Mouse (Mus musculus) kidney, embryonic 14.5 days (tissue): ENCODE measurements around the gene Dnhd1. TPM values are rescaled to one million over a fixed set of nuclear protein-coding genes. Genes with fewer than 3 reads are reported as not detected.
"Not testable (repeated sequence)": the region's sequence is repeated elsewhere in the genome, so short reads cannot be mapped to it uniquely, and the experiment has no call there.

Experiments
- ATAC-seq: fragments of 200-750 bp; cut with Nextera tagmentation; 2 replicates; pipeline ENCODE4 v1.8.0; 2017; ENCODE audit warnings: moderate number of reproducible peaks, mild to moderate bottlenecking, moderate TSS enrichment, moderate library complexity; ENCODE audit not compliant: low FRiP score, low TSS enrichment
- H3K27ac ChIP-seq: fragments of 300-500 bp; sonication (generic); 2 replicates; pipeline ENCODE4 v1.5.1; 2014; ENCODE audit warnings: low read depth, mild to moderate bottlenecking, low read length, moderate library complexity, mixed read lengths
- H3K27me3 ChIP-seq: fragments of 300-500 bp; sonication (generic); 2 replicates; pipeline ENCODE4 v1.6.1; 2014; ENCODE audit warnings: mild to moderate bottlenecking, low read length; ENCODE audit not compliant: control insufficient read depth, insufficient read depth
- H3K36me3 ChIP-seq: fragments of 300-500 bp; sonication (generic); 2 replicates; pipeline ENCODE4 v1.6.1; 2014; ENCODE audit warnings: low read length, mixed read lengths; ENCODE audit not compliant: control insufficient read depth, insufficient read depth
- H3K4me1 ChIP-seq: fragments of 300-500 bp; sonication (generic); 2 replicates; pipeline ENCODE4 v1.6.1; 2014; ENCODE audit warnings: low read length, mixed read lengths; ENCODE audit not compliant: control insufficient read depth, insufficient read depth
- H3K4me2 ChIP-seq: fragments of 300-500 bp; sonication (generic); replicated peaks from 2 replicates; pipeline ENCODE4 v1.6.1; 2014; ENCODE audit warnings: low read depth, mild to moderate bottlenecking, low read length
- H3K4me3 ChIP-seq: fragments of 300-500 bp; sonication (generic); 2 replicates; pipeline ENCODE4 v1.5.1; 2014; ENCODE audit warnings: mild to moderate bottlenecking, low read length
- H3K9ac ChIP-seq: fragments of 300-500 bp; sonication (generic); 2 replicates; pipeline ENCODE4 v1.6.1; 2014; ENCODE audit warnings: low read depth, mild to moderate bottlenecking, low read length, moderate library complexity
- H3K9me3 ChIP-seq: fragments of 300-500 bp; sonication (generic); 2 replicates; pipeline ENCODE4 v1.6.1; 2016; ENCODE audit warnings: low read length; ENCODE audit not compliant: control insufficient read depth
- WGBS: fragments of 180-500 bp; shearing (Covaris S2); extraction: QIAGEN DNeasy Blood & Tissue Kit; methylation state at CpG from one replicate; pipeline ENCODE4 v1.1.7; 2014; 5-methylcytosine and 5-hydroxymethylcytosine counted together
- polyA plus RNA-seq: library from polyadenylated mRNA; unstranded; fragments of >200 nt; fragmentation: Nextera tagmentation; extraction: Ambion mirVana; gene quantifications from 2 replicates; pipeline ENCODE4 v1.2.1, GENCODE M21; 2014

Gene Dnhd1
- polyA plus RNA-seq, 1 experiment from 2014 or later: 1.3 TPM

DNA sequence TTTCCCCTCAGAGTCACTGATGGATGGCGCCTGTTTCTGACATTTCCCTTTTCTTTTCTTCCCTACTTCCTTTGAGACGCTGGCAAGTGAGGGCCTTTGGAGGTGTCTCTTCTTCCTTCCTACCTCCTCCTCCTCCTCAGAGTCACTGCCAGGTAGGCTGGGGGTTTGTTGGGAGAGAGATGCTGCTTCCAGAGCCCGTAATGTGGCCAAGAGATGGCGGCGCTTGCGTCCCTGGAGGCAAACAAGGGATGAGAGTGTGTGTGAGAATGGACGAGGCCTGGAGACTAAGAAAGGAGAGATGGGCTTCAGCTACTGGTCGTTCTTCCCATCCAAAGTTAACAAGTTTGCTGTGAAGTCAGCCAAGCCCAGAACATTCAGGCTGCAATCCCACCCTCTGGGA, 84.2 kb downstream of the Dnhd1 start:
- ATAC-seq: no peak
- Histone ChIP-seq H3K27ac (no peak overlapping the region), H3K27me3 (no peaks in the 10 kb centered on the region), H3K4me2 (no peak overlapping the region), H3K4me1 (peaks cover 22% of the 10 kb centered on the region), H3K36me3 (peaks cover 49% of the 10 kb centered on the region), H3K4me3 (no peak overlapping the region), H3K9me3 (no peaks in the 10 kb centered on the region), H3K9ac (peak overlapping the region; percentile 90)
- WGBS: 87% methylated on average over 8 of the region's 8 CpGs

DNA sequence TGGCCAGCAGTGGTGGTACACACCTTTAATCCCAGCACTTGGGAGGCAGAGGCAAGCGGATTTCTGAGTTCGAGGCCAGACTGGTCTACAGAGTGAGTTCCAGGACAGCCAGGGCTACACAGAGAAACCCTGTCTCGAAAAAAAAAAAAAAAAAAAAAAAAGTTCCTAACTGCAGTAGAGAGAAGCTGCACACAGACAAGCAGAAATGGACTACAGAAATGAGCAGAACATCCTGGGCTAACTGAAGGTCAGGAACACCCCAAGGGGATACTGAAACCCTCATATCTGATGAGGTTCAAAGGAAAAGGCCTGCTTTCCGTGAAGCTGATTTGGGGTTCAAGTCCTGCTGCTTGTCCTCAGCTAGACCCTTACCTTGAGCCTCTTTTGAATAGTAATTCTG, 84.8 kb downstream of the Dnhd1 start:
- H3K27ac ChIP-seq: not testable (repeated sequence)
- WGBS: 44% methylated on average over 4 of the region's 4 CpGs

DNA sequence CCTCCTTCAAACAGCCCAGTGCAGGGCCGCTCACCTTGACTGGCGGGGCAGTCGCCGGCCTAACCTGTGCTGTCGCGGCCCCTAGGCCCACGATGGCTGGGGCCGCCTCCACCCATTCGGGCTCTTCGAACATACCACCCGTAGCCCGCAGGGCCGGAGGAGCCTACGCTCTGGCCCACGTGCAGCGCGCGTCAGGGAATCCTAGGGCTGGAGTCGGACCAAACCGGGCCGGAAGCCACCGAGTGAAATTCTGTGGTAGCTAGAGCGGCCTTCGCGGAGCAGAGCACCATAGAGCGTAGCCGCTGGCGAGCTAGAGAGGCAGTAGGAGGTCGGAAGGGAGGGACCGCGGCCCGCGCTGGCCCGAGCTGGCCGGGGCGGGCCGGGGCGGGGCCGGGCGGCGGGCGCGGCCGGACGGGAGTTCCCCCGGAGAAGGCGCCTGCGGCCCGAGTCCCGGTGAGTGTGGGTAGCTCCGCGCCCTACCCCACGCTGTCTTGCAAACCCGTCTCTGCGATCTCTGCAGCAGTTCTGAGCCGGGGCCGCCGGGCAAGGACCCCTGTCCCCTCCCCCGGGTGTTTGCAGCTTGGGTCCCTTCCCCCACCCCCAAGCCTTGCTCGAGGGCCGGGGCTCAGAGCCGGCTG, 85.8 kb downstream of the Dnhd1 start, which contains the start of gene Ilk:
Gene Ilk (plus strand): TSS at position 329 of the 638 bp plus-strand sequence.
- Histone ChIP-seq H3K27me3 (no peaks in the 10 kb centered on the region), H3K9me3 (no peaks in the 10 kb centered on the region), H3K27ac (peak within 1 kb of the TSS; percentile 83), H3K4me2 (peak within 1 kb of the TSS; percentile 50), H3K4me3 (peak within 1 kb of the TSS; percentile 90), H3K36me3 (peaks cover 53% of the 10 kb centered on the region), H3K9ac (peak within 1 kb of the TSS; percentile 90), H3K4me1 (peaks cover 22% of the 10 kb centered on the region)
- peak; percentile 98 for ATAC-seq
- WGBS: under 1% methylated on average over 56 of the region's 62 CpGs

More for the DNA sequence above, 84.8 kb downstream of the Dnhd1 start:
- not testable (repeated sequence) for H3K9me3 ChIP-seq, ATAC-seq, H3K27me3 ChIP-seq
- H3K4me1 ChIP-seq: peaks cover 22% of the 10 kb centered on the region
- peak overlapping the region; percentile 90 for H3K4me3 ChIP-seq
- peak overlapping the region; percentile 50 for H3K4me2 ChIP-seq
- peak overlapping the region; percentile 90 for H3K9ac ChIP-seq
- peaks cover 51% of the 10 kb centered on the region for H3K36me3 ChIP-seq

DNA sequence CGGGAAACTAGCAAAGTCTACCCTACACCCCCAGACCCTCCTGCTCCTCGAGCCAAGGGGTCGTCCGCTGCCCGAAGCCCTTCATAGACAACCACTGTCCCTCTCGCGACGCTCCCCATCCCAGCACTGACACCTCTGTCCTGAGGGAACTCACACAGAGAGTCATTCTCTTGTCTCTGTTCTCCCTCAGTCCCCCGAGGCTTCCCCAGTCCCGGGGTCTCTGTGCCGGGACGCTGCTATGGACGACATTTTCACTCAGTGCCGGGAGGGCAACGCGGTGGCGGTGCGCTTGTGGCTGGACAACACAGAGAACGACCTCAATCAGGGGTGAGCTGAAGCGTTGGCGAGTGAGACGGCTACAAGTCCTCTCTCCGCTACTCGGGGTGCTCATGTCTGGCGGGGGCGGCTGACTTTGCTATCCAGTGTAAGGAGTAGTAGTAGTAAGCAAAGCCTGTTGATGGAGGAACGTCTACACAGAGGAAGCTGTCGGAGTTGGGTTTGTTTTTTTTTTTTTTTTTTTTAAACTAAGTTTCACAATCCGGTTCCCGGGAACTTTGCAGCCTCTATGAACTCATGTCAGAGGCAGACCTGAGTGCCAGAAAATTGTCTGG, 86.4 kb downstream of the Dnhd1 start, which contains the start of gene Rrp8:
Gene Rrp8 (minus strand): TSS at position 475 of the 611 bp plus-strand sequence.
- H3K36me3 ChIP-seq: peaks cover 53% of the 10 kb centered on the region

DNA sequence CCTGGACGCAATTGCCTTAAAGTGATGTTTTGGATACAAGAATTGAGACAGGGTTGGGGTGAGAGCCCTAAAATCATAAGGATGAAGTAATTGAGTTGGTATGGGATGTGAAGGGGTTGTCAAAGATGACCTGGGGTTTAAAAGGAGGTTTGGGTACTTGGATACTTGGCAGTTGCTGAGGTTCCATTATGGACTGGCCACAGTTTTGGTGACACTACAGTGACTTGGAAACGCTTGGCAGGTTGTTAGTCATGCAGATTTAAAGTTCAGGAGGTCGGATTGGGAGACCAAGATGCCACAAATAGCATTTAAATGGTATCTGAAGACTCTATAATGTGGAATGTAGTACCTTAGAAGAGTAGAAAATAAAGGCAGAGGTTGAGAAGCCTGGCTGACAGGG, 87.0 kb downstream of the Dnhd1 start:
- H3K4me2 ChIP-seq: peak overlapping the region; percentile 50
- peaks cover 53% of the 10 kb centered on the region for H3K36me3 ChIP-seq
- H3K27me3 ChIP-seq: no peaks in the 10 kb centered on the region
- peak overlapping the region; percentile 90 for H3K4me3 ChIP-seq
- H3K4me1 ChIP-seq: peaks cover 22% of the 10 kb centered on the region
- H3K9me3 ChIP-seq: no peaks in the 10 kb centered on the region
- no peak for ATAC-seq
- no peak overlapping the region; the same call in 1 of the 2 replicates for H3K27ac ChIP-seq
- 21% methylated on average over 3 of the region's 3 CpGs for WGBS
- peak overlapping the region; percentile 90 for H3K9ac ChIP-seq

More for the DNA sequence above, 86.4 kb downstream of the Dnhd1 start, which contains the start of gene Rrp8:
- ATAC-seq: 0 out of 2 replicates have a peak, but pooled peaks have one; percentile 1
- H3K4me3 ChIP-seq: peak within 1 kb of the TSS; percentile 90
- WGBS: 0% methylated on average over 30 of the region's 30 CpGs
- no peaks in the 10 kb centered on the region for H3K27me3 ChIP-seq
- peak within 1 kb of the TSS; percentile 90 for H3K9ac ChIP-seq
- peak within 1 kb of the TSS; percentile 50 for H3K4me2 ChIP-seq
- no peaks in the 10 kb centered on the region for H3K9me3 ChIP-seq
- peak within 1 kb of the TSS; percentile 83 for H3K27ac ChIP-seq
- peaks cover 22% of the 10 kb centered on the region for H3K4me1 ChIP-seq

DNA sequence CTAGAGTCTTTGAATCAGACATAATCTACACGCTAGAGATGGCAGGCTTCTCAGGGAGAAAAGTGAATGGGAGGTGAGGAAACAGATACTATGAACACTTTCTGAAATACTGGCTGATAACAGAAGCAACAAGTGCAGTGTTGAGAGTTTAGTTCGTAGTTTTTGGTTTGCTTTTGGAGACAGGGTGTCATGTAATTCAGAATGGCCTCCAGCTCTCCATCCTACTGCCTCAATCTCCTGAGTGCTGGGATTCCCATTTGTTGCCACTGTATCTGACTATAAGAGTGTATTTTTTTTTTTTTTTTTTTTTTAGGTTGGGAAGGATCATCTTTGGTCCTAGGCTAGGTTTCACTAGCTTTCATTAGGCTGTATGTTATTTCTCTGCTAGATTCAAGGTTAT, 87.7 kb downstream of the Dnhd1 start:
- peaks cover 24% of the 10 kb centered on the region for H3K4me1 ChIP-seq
- peak overlapping the region; percentile 44; the same call in 1 of the 2 replicates for H3K9ac ChIP-seq
- H3K27me3 ChIP-seq: no peaks in the 10 kb centered on the region
- H3K36me3 ChIP-seq: peaks cover 52% of the 10 kb centered on the region
- ATAC-seq: no peak
- H3K27ac ChIP-seq: peak overlapping the region; percentile 93
- peak overlapping the region; percentile 50 for H3K4me2 ChIP-seq
- peak overlapping the region; percentile 90 for H3K4me3 ChIP-seq
- WGBS: 76% methylated on average over 2 of the region's 2 CpGs
- H3K9me3 ChIP-seq: no peaks in the 10 kb centered on the region

DNA sequence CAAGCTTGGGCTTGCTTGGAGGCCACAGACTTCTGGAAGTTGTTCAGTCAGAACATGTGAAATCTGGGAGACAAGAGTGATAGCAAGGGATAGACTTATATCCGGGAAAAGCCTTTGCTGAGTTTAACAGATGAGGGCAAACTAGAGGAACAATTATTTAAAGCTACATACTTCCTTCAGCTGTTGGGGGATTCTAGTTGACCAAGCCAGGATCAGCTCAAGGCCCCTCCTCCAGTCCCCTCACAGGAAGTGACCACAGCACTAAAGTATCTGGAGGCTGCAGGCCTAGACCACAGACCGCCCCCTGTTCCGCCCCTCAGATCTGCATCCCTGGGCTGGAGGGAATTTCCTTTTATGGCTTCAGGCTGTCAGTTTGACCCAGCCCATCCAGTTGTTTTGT, 88.3 kb downstream of the Dnhd1 start:
- H3K27ac ChIP-seq: peak overlapping the region; percentile 93
- H3K4me2 ChIP-seq: peak overlapping the region; percentile 50
- peaks cover 27% of the 10 kb centered on the region for H3K4me1 ChIP-seq
- peaks cover 45% of the 10 kb centered on the region for H3K36me3 ChIP-seq
- H3K9ac ChIP-seq: peak overlapping the region; percentile 44; the same call in 1 of the 2 replicates
- H3K27me3 ChIP-seq: no peaks in the 10 kb centered on the region
- peak; percentile 75 for ATAC-seq
- WGBS: 18% methylated on average over 3 of the region's 3 CpGs
- no peaks in the 10 kb centered on the region for H3K9me3 ChIP-seq
- H3K4me3 ChIP-seq: peak overlapping the region; percentile 90; the same call in 1 of the 2 replicates

DNA sequence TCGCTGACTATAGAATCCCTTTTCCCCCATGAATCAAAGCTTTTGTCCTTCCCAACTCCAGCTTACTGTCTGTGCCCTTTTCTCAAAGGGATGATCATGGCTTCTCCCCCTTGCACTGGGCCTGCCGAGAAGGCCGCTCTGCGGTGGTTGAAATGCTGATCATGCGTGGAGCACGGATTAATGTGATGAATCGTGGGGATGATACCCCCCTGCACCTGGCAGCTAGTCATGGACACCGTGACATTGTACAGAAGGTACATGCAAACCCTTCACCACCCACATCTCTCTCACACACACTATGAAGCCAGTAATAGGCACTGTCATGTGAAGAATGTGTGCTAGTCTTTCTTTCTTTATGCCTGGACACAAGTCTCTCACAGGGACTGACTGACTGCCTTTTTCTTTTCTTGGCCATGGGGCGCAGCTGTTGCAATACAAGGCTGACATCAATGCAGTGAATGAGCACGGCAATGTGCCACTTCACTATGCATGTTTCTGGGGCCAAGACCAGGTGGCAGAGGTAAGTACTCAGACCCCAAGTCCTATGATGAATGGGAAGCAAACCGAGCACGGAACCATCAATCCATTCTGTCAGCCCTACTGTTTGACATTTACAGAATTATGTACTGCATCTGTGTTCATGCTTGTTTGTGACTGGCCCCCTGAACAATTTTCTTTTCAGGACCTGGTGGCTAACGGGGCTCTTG, 89.6 kb downstream of the Dnhd1 start:
- no peak overlapping the region for H3K9ac ChIP-seq
- H3K27ac ChIP-seq: peak overlapping the region; percentile 93; the same call in 1 of the 2 replicates
- H3K4me3 ChIP-seq: no peak overlapping the region
- ATAC-seq: no peak
- H3K27me3 ChIP-seq: no peaks in the 10 kb centered on the region
- H3K4me2 ChIP-seq: no peak overlapping the region
- H3K4me1 ChIP-seq: peaks cover 22% of the 10 kb centered on the region
- H3K9me3 ChIP-seq: no peaks in the 10 kb centered on the region
- H3K36me3 ChIP-seq: peaks cover 37% of the 10 kb centered on the region
- 90% methylated on average over 13 of the region's 13 CpGs for WGBS
